Mouse (Mus musculus) ES-Bruce4 (cell line): Measurements from ENCODE around the gene Cntnap2.

Experiments used
- CTCF ChIP-seq: IDR thresholded peaks from one replicate; pipeline ENCODE4 v1.8.1; 2011; ENCODE audit warnings: low read depth, low read length
- POLR2A ChIP-seq: IDR thresholded peaks from one replicate; pipeline ENCODE4 v1.8.1; 2011; ENCODE audit warnings: low read length; ENCODE audit not compliant: insufficient read depth

DNA sequence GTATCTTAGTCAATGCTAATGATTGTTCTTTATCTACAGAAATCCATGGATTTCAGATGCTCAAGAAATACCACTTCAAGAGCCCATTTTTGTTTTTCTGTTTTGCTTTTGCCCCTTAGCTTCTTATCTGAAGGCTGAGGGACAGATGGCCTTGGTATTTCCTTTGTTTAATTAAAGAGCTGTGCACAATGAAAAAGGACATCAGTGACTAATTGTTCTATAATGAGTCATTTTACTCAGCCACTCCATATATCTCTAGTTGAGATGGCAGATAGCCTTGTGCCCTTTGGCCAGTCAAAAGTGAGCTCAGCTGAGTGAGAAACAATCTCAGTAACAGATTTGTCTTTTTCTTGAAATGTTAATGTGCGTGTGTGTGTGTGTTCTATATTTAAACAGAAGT, 29.1 kb downstream of the Cntnap2 start:
- TF ChIP-seq CTCF (no peak), POLR2A (no peak)
